Mouse (Mus musculus): ENCODE measurements at regions not wholly inside any gene's neighbourhood (a gene's known extent, or its start where the extent isn't known, plus 50 kb on each side); places are given as distances from the start of the nearest gene placed in this dataset.

GRCm38 (mm10) chr9:91130111-91130720 is 232.0 kb upstream of the Zic4 start:
- TF ChIP-seq EP300 (IDR thresholded peaks at IDR 0.05; ENCODE audit: low read depth) (no peak), CTCF (IDR thresholded peaks at IDR 0.05; ENCODE audit: low read depth) (no peak)

Measured in liver, postnatal 0 days (tissue).